Mouse (Mus musculus): Measurements from ENCODE around the gene Pim3.
"Not testable (repeated sequence)": the region's sequence is repeated elsewhere in the genome, so short reads cannot be mapped to it uniquely, and the experiment has no call there.

Gene Pim3

GRCm38 (mm10) chr15:88861772-88862622 lies at the start of gene Pim3:
Pim3 (plus strand) TSS chr15:88862186.
- DNase-seq (ENCODE audit: low spot score in 2 of 2), result peak; percentile 93 to 95

GRCm38 (mm10) chr15:88813262-88813661 lies 48.7 kb upstream of the Pim3 start:
- DNase-seq (ENCODE audit: low spot score in 2 of 2), result no peak

GRCm38 (mm10) chr15:88813873-88814272 lies 48.1 kb upstream of the Pim3 start:
- DNase-seq (ENCODE audit: low spot score in 2 of 2), result not testable (repeated sequence)

GRCm38 (mm10) chr15:88814411-88815047 lies 47.5 kb upstream of the Pim3 start:
- no peak for DNase-seq (ENCODE audit: low spot score in 2 of 2)

- no peak for DNase-seq (ENCODE audit: low spot score in 2 of 2)
These were observed 46.7 kb upstream of the Pim3 start for GRCm38 (mm10) chr15:88815196-88815700.

- DNase-seq (ENCODE audit: low spot score in 2 of 2), result peak; percentile 99 to 100
These were observed 42.7 kb upstream of the Pim3 start, which contains the start of the genes Alg12 and Creld2 for GRCm38 (mm10) chr15:88819026-88819905. Alg12 (minus strand) TSS chr15:88819318. Creld2 (plus strand) TSS chr15:88819646.

GRCm38 (mm10) chr15:88819906-88820303 lies 42.1 kb upstream of the Pim3 start:
- no peak for DNase-seq (ENCODE audit: low spot score in 2 of 2)

GRCm38 (mm10) chr15:88821403-88821802 lies 40.6 kb upstream of the Pim3 start:
- no peak for DNase-seq (ENCODE audit: low spot score in 2 of 2)

GRCm38 (mm10) chr15:88822513-88822912 lies 39.5 kb upstream of the Pim3 start:
- no peak for DNase-seq (ENCODE audit: low spot score in 2 of 2)

- DNase-seq (ENCODE audit: low spot score in 2 of 2), result no peak
These were observed 38.6 kb upstream of the Pim3 start for GRCm38 (mm10) chr15:88823376-88823775.

GRCm38 (mm10) chr15:88827466-88827865 lies 34.5 kb upstream of the Pim3 start:
- no peak for DNase-seq (ENCODE audit: low spot score in 2 of 2)

GRCm38 (mm10) chr15:88827991-88828799 lies 33.8 kb upstream of the Pim3 start:
- DNase-seq (ENCODE audit: low spot score in 2 of 2), result peak; percentile 68 to 75

GRCm38 (mm10) chr15:88828800-88829705 lies 32.9 kb upstream of the Pim3 start:
- peak; percentile 84 to 90 for DNase-seq (ENCODE audit: low spot score in 2 of 2)

GRCm38 (mm10) chr15:88829791-88830440 lies 32.1 kb upstream of the Pim3 start:
- DNase-seq (ENCODE audit: low spot score in 2 of 2), result no peak

- DNase-seq (ENCODE audit: low spot score in 2 of 2), result no peak
These were observed 31.3 kb upstream of the Pim3 start for GRCm38 (mm10) chr15:88830696-88831095.

GRCm38 (mm10) chr15:88831482-88831881 lies 30.5 kb upstream of the Pim3 start:
- peak in 1 of 2 experiments; percentile 53 for DNase-seq (ENCODE audit: low spot score in 2 of 2)

- no peak for DNase-seq (ENCODE audit: low spot score in 2 of 2)
These were observed 29.4 kb upstream of the Pim3 start for GRCm38 (mm10) chr15:88832536-88832935.

GRCm38 (mm10) chr15:88836031-88836430 lies 26.0 kb upstream of the Pim3 start:
- DNase-seq (ENCODE audit: low spot score in 2 of 2), result no peak

- no peak for DNase-seq (ENCODE audit: low spot score in 2 of 2)
These were observed 25.4 kb upstream of the Pim3 start for GRCm38 (mm10) chr15:88836571-88836970.
